ENCODE assay signal across 8 mouse cellular contexts in the genomic region with DNA sequence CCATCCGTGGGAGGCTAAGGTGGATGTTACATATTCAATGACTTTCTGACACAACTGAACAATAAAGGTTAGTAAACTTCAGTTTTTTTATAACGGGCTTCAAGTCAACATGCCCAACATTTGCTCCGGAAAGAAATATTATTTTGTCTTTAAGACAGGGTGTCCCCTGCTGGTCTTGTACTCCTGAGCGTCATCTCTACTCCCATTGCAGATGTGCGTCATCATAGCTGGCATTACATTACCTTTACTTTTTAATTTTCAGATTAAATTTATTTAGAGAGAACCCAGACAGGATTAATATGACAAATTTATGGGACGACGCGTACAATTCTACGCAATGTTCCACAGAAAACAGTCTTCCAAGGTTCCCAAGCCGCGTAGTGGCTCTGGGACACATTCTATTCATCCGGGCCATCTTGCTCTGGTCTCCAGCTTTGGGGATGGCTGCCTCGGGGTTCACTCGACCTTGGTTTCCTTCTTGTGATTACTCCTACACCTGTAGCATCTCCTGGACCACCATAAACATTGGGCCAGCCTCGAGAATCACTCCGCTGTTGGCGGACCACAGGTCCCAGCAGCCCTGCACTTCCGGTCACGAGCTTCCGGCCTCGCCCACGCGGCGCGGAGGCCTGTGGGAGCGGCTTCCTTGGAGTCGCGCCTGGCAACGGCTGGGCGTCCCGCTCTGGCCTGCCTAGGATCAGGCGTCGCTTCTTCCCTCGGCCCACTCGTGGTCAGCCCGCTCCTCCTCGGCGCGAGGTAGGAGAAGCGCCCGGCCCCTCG. TPM values are rescaled to one million over a fixed set of nuclear protein-coding genes. Genes with fewer than 3 reads are reported as not detected.
A peak's percentile ranks its signal among the peaks of the same experiment; 100 is the strongest.
DNase-seq lines count a peak whose midpoint lies in the region; ATAC-seq and TF ChIP-seq lines count a peak whose summit lies in the region.

Gene Ift88 (plus strand): TSS at position 631 of the 780 bp plus-strand sequence.

- peaks cover 5% of the 10 kb centered on the region; the same call in 1 of the 2 replicates for H3K4me1 ChIP-seq in hindbrain, embryonic 14.5 days (replicated peaks; ENCODE audit: control insufficient read depth, insufficient read depth, low read length)

- POLR2A ChIA-PET in Patski (lab: Charles Lee): no interaction called here

- no peaks in the 10 kb centered on the region for H3K36me3 ChIP-seq in hindbrain, embryonic 14.5 days (replicated peaks; ENCODE audit: control insufficient read depth, insufficient read depth)

- 3% methylated on average over 42 of the region's 42 CpGs for WGBS in hindbrain, embryonic 14.5 days

- TF ChIP-seq CTCF in Patski (IDR thresholded peaks at IDR 0.05): no peak

- CTCF ChIA-PET in Patski (lab: Charles Lee): no interaction called here

- H3K4me3 ChIP-seq in hindbrain, embryonic 14.5 days (replicated peaks; ENCODE audit: low read length): peak within 1 kb of the TSS; percentile 95

- in situ Hi-C loops in Patski (cut with MboI; ENCODE audit: low pct_unique_long_range_greater_than_20kb): loop anchor here (25.0 kb wide), 1 partner anchor 461 kb away; no protein-coding TSS in a partner anchor

- no peaks in the 10 kb centered on the region for H3K9me3 ChIP-seq in hindbrain, embryonic 14.5 days (ENCODE audit: control insufficient read depth, low read length)

- peak within 1 kb of the TSS; percentile 81 for H3K27ac ChIP-seq in hindbrain, embryonic 14.5 days

- H3K9ac ChIP-seq in hindbrain, embryonic 14.5 days: peak within 1 kb of the TSS; percentile 89

- DNase-seq in Patski (ENCODE audit: low read depth, low spot score): peak; percentile 41
- peak; percentile 95 to 97 for DNase-seq in cerebellum, postnatal 25 days
- peak; percentile 90 to 92 for DNase-seq in frontal cortex, postnatal 25 days (ENCODE audit: low spot score in 2 of 2)
- peak; percentile 92 for DNase-seq in hindbrain, embryonic 14.5 days (ENCODE audit: low spot score)
- DNase-seq in layer of hippocampus, postnatal 36 days: peak; percentile 94
- DNase-seq in lung, postnatal 36 days: peak; percentile 95
- DNase-seq in retina, postnatal 1 day: peak; percentile 95
- peak; percentile 87 to 90 for DNase-seq in urinary bladder, adult 18-20 months (ENCODE audit: low spot score in 2 of 2)

- H3K27me3 ChIP-seq in Patski: peaks cover 13% of the 10 kb centered on the region
- no peaks in the 10 kb centered on the region for H3K27me3 ChIP-seq in hindbrain, embryonic 14.5 days (ENCODE audit: control insufficient read depth, insufficient read depth, low read length)

- peak within 1 kb of the TSS; percentile 74 for H3K4me2 ChIP-seq in hindbrain, embryonic 14.5 days (replicated peaks)

- ATAC-seq in Patski: peak; percentile 100
- ATAC-seq in hindbrain, embryonic 14.5 days (ENCODE audit: low FRiP score): peak; percentile 100

RNA-seq across cellular contexts. Expression of gene Ift88, which starts in this region (rescaled TPM):
- 21.4 TPM for polyA plus RNA-seq in Patski (2021)
- polyA plus RNA-seq in hindbrain, embryonic 14.5 days (2014; fragmentation: Nextera tagmentation; extraction: Ambion mirVana): 17.9 and 20.1 TPM in 2 replicates
- 10 to 100 TPM; 16.3 to 16.5 TPM for total RNA-seq in layer of hippocampus, postnatal 36 days (2021)

Comparison
In these comparisons a context has a peak if more than half of its experiments do, and no peak if none do; other contexts are left out.
1. Peak in every context shown above with its lines: DNase-seq, ATAC-seq, H3K4me3 ChIP-seq and H3K27ac ChIP-seq.
2. DNase-seq: peak in every context shown above with its lines; median percentile 96 in cerebellum, postnatal 25 days; 95 in lung, postnatal 36 days; 95 in retina, postnatal 1 day; 94 in layer of hippocampus, postnatal 36 days; 92 in hindbrain, embryonic 14.5 days; 91 in frontal cortex, postnatal 25 days; 88 in urinary bladder, adult 18-20 months; 41 in Patski.